Mouse (Mus musculus): ENCODE measurements around the gene Dscaml1.

DNA sequence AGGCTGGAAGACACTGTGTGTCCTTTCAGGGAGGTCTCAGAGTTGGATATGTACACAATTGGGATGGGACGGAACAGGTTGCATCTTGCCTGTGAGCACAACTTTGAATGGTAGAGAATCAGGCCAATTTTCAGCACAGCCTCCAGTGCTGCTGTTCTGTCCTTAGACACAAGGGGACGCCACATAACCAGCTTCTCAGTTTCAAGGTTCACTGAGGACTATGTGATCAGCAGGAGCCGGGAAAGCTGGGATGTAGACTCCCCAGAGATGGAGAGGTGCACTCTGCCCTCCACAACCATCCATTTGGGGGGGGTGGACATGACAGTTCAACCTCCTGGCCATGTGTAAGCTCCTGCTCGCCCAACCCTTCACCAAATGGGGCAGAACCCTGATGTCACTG, 10.5 kb upstream of the Dscaml1 start:
- peak; percentile 73 for TF ChIP-seq CTCF (IDR thresholded peaks at IDR 0.05; ENCODE audit: low read depth)
- no peak for TF ChIP-seq EP300 (IDR thresholded peaks at IDR 0.05; ENCODE audit: low read depth)
